Mouse (Mus musculus) megakaryocyte progenitor cell, adult 5-6 weeks (primary cell): ENCODE measurements around the gene Spef1. TPM values are rescaled to one million over a fixed set of nuclear protein-coding genes. Genes with fewer than 3 reads are reported as not detected.

Experiments used
- ATAC-seq: replicated peaks from 2 replicates; pipeline ENCODE4 v1.8.0; 2016; ENCODE audit warnings: mild to moderate bottlenecking, moderate TSS enrichment, inconsistent platforms; ENCODE audit not compliant: poor library complexity
- total RNA-seq, 2 experiments: library from RNA; stranded (forward) in 1 of 2; stranded (reverse) in 1 of 2; fragments of 157-497, 149-512 nt in 1 of 2; fragments of 200-1000 nt in 1 of 2; gene quantifications; 2 replicates each; pipeline versions ENCODE4 v1.2.3 to v1.2.4; 2015 to 2017

Gene Spef1
- total RNA-seq, 2 experiments from 2014 or later, result 0.72 to 2.0 TPM

- ATAC-seq, result no peak
Measured at GRCm38 (mm10) chr2:131208356-131208755, 21.3 kb upstream of the Spef1 start.

GRCm38 (mm10) chr2:131206778-131207177 is 19.7 kb upstream of the Spef1 start, which contains the start of gene Ap5s1:
TSS of gene Ap5s1 (plus strand) at chr2:131207078.
- ATAC-seq, result no peak

DNA sequence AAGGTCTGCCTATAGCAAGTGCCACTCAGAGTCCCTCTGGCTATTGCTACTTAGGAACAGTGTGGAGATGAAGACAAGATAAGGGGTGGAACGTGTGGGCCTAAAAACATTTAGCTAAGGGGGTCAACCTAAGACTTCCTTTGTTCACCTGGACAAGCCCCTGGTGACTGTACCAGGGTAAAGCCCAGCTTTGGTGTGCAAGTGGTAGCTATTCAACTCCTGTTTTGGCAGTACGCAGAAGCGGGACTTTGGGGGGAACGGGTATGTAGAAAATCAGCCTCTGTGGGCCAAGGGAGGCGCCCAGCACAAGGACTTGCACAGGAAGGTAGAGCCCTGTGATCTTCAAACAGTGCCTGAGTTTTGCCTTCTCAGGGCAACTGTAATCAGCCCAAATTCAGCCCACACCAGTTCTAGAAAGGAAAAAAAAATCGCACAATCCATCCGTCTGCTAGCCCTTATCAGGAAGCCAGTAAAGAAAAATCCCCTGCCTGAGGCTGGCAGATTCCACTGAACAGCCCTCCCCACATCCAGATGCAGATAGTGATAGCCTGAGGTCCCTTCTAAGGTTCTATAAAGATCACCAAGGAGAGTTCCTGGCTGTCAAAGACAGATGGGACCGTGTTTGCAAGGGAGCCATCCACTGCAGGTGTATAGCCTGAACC is 18.6 kb upstream of the Spef1 start:
- peak; percentile 53 for ATAC-seq

DNA sequence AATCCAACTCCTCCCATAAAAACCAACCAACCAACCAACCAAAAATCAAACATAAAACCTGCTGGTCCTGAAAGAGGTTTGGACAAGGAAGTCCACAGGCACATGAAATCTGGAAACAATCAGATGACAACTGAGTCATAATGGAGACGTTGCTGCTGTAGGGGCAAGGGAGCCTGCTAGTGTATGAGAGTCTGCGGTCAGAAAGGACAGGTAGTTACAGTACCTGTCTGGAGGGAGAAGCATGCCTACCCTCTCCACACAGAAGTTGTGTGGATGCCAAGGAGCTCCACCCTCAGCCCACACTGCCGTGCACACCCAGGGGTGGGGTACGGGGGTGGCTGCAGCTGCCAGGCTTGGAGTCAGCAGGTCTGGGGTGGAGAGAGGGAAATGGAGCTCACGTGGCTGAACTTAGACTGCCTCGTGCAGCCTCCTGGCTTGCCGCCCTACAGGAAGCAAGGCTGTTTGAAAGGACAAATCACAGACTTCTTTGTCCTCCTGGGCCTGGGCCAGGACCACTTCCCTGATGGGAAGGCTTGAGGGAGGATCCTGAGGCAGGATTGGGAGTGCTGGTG is 17.4 kb upstream of the Spef1 start:
- peak; percentile 30 for ATAC-seq

- ATAC-seq, result no peak
Measured at GRCm38 (mm10) chr2:131203816-131204409, 16.8 kb upstream of the Spef1 start.

- ATAC-seq, result no peak
Measured at GRCm38 (mm10) chr2:131201262-131201661, 14.2 kb upstream of the Spef1 start.

DNA sequence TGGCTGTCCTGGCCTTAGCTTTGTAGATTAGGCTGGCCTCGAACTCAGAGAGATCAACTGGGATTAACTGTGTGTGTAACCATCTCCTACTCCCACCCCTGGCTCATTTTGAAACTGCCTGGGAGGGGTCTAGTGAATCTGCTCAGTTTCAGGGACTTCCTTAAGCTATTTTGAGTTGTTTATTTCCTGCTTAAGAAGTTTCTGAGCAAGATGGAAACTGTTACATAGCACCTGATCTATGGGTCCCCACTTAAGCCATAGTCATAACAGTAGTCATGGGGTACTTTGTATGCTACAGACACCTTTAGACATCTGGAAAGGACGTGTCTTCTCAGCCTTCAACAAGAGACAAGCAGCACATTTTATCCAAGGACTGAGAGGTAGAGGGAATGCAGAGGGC is 13.6 kb upstream of the Spef1 start:
- no peak for ATAC-seq

DNA sequence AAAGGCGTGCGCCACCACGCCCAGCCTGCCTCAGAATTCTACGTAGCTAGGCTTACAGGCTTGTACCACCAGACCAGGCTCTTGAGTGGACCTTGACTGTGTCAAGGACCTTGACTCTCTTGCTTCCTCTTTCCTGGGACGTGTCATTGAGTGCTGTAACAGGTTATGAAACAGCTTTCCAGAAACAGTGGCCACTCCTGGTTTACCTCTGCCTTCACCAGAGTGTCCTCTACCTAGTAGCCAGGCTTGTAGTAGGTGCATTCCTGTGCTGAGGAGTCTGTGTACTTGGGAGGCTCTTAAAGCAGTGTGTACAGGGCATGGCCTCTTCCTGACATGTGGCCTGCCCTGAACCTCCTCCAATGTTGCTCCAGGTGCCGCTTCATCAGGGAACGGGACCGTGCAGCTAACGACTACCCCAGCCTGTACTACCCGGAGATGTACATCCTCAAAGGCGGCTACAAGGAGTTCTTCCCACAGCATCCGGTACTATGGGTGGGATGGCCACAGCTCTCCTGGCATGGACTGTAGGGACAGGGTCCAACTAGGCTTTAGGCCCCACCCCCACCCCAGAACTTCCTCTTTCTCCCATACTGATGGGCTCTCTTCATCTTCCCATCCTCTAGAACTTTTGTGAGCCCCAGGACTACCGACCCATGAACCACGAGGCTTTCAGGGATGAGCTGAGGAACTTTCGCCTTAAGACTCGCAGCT is 9.7 kb upstream of the Spef1 start:
- peak; percentile 84 for ATAC-seq

- ATAC-seq, result no peak
Measured at GRCm38 (mm10) chr2:131191005-131191390, 3.9 kb upstream of the Spef1 start.

- ATAC-seq, result no peak
Measured at GRCm38 (mm10) chr2:131190344-131191004, 3.4 kb upstream of the Spef1 start.

- ATAC-seq, result 0 out of 2 replicates have a peak, but pooled peaks have one; percentile 8
Measured at GRCm38 (mm10) chr2:131189521-131190309, 2.6 kb upstream of the Spef1 start.

- ATAC-seq, result no peak
Measured at GRCm38 (mm10) chr2:131188311-131188710, 1.2 kb upstream of the Spef1 start.

DNA sequence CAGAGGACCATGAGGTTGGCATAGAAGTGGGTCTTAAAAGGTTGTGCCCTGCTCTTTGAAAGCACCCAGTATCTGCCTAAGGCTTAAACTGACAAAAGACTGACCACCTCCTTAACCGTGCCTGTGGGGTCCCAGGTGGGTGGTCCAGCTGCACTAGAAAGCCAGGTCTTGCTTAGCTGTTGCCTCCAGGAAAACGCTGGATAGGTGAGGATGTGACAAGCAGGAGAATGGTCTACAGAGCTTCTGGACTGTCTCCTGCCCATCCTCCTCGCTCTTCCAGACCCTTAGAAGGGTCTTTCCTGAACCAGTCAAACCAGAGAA is 480 bp upstream of the Spef1 start:
- no peak for ATAC-seq

DNA sequence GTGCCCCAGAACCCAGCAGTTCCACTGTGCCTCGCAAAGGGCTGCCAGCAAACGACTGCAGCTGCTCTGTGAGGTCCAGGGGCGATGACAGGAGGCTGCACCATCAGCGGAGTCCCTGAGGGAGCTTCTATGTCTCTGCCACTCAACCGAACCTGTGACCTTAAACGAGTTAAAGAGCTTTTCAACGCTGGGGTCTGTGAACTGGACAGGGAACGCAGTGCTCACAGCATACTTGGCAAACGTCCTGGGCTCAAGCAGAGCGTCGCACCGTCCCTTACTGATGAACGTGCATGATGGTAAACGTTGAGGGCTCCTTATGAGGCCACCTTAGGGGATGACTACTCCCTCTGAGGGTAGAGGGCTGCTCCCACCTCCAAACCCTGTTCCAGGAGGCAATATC is 739 bp downstream of the Spef1 start:
- ATAC-seq, result no peak

GRCm38 (mm10) chr2:131179990-131180587 is 7.0 kb downstream of the Spef1 start, which contains the start of gene Cenpb:
TSS of gene Cenpb (minus strand) at chr2:131180067.
- ATAC-seq, result peak; percentile 68

DNA sequence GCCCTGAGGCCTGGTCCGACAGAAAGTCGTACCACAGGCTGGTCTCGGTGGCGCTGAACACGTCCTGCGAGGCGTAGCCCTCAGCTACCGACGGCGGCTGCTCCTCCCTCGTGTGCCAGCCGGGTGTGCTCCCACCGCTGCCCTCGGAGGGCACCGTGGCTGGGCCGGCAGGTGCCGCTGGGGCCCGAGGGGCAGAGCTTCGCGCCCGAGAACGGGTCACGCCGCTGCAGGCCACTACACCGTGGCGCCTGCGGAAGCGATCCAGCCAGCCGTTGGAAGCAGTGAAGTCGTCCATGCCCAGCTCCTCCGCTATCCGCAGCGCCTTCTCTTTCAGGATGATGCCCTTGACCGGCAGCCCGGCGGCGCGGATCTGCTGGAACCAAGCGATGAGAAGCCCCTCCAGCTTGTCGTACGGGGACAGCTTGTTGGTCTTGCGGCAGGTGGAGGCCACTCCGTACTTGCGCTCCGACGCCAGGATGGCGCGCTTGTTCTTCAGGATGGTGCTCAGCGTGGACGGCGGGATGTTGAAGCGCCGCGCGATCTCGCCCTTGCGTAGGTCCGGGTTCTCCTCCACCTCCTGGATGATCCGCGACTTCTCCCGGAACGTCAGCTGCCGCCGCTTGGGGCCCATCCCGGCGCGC is 7.7 kb downstream of the Spef1 start:
- ATAC-seq, result peak; percentile 45

GRCm38 (mm10) chr2:131178828-131179245 is 8.2 kb downstream of the Spef1 start:
- ATAC-seq, result no peak

- no peak for ATAC-seq
Measured at GRCm38 (mm10) chr2:131177932-131178331, 9.2 kb downstream of the Spef1 start.

GRCm38 (mm10) chr2:131176491-131176890 is 10.6 kb downstream of the Spef1 start:
- ATAC-seq, result no peak

DNA sequence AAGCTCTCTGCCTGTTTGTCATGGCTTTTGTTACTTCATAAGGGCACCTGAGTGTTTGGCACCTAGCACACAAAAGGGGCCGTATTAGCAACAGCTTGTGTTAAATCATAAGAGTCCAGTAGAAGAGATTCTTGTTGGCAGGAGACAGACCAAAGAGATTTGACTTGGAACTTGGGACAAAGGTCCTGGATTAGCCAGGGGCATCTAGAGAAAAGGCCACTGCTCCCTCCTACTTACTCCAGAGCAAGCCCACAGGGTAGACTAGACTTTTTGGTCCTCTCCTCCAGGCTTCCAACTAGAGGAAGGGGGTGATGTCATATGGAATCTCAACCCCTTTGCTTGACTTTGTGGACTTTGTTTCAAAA is 11.2 kb downstream of the Spef1 start:
- ATAC-seq, result no peak
